Mouse (Mus musculus) spleen, adult 2 months (tissue): ENCODE results near the gene Habp2.

Source experiments
- CTCF ChIP-seq: fragments of 200-500 bp; IDR thresholded peaks from 2 replicates; pipeline ENCODE4 v1.5.1; 2011; ENCODE audit warnings: mild to moderate bottlenecking, inconsistent platforms; ENCODE audit not compliant: insufficient read depth, insufficient read length, insufficient replicate concordance; ENCODE audit errors: extremely low read depth
- POLR2A ChIP-seq: fragments of 200-500 bp; IDR thresholded peaks from 2 replicates; pipeline ENCODE4 v1.6.1; 2011; ENCODE audit warnings: low read depth, low read length, inconsistent platforms

- TF ChIP-seq CTCF: no peak
- TF ChIP-seq POLR2A: no peak
Observed at GRCm38 (mm10) chr19:56238501-56238900, 48.4 kb upstream of the Habp2 start.
